Mouse (Mus musculus) small intestine, adult 2 months (tissue): ENCODE measurements around the gene Spock2.

ENCODE experiments used
- CTCF ChIP-seq: fragments of 200-500 bp; IDR thresholded peaks from 2 replicates; pipeline ENCODE4 v1.5.1; 2012; ENCODE audit warnings: low read depth, mild to moderate bottlenecking, control low read depth, inconsistent platforms, low read length, moderate library complexity, mixed read lengths; ENCODE audit not compliant: insufficient replicate concordance, insufficient read length; ENCODE audit errors: extremely low read depth
- POLR2A ChIP-seq: fragments of 200-500 bp; IDR thresholded peaks from 2 replicates; pipeline ENCODE4 v1.6.1; 2012; ENCODE audit warnings: low read depth, mild to moderate bottlenecking, control low read depth, inconsistent platforms, low read length, moderate library complexity

- TF ChIP-seq CTCF (no peak), POLR2A (peak; percentile 14; the same call in 1 of the 2 replicates)
Measured at GRCm38 (mm10) chr10:60108321-60109111, 2.5 kb downstream of the Spock2 start.
